8 mouse cellular contexts compared by ENCODE assay signal in genomic region chr9:66305121-66306112, GRCm38 (mm10). TPM values are rescaled to one million over a fixed set of nuclear protein-coding genes. Genes with fewer than 3 reads are reported as not detected.
A peak's percentile ranks its signal among the peaks of the same experiment; 100 is the strongest.
DNase-seq lines count a peak whose midpoint lies in the region; ATAC-seq and TF ChIP-seq lines count a peak whose summit lies in the region.

No protein-coding gene starts in this region.

- H3K27ac ChIP-seq in heart, embryonic 15.5 days: 0 out of 2 replicates have a peak overlapping the region, but pooled peaks have one; percentile 5
- no peak overlapping the region for H3K27ac ChIP-seq in liver, embryonic 14.5 days

- peak overlapping the region; percentile 60 for H3K4me2 ChIP-seq in heart, embryonic 15.5 days
- H3K4me2 ChIP-seq in liver, embryonic 14.5 days (ENCODE audit: low read depth): peak overlapping the region; percentile 70

- peak; percentile 76 for DNase-seq in CD4-positive helper T cell, adult 2 months (ENCODE audit: low read depth, low spot score)
- peak; percentile 14 for DNase-seq in adrenal gland, postnatal 14 days
- DNase-seq in kidney, postnatal 36 days: peak; percentile 30 to 34
- no peak for DNase-seq in liver, embryonic 14.5 days (ENCODE audit: low read depth in 3 of 3, low spot score in 3 of 3)
- DNase-seq in ovary, postnatal 14 days (ENCODE audit: low spot score): peak; percentile 10
- no peak for DNase-seq in testis, postnatal 10 days (ENCODE audit: low spot score)

- no peaks in the 10 kb centered on the region for H3K9me3 ChIP-seq in erythroblast, embryonic 14.5 days (ENCODE audit: control insufficient read depth, low read length)
- H3K9me3 ChIP-seq in heart, embryonic 15.5 days (replicated peaks): no peaks in the 10 kb centered on the region
- H3K9me3 ChIP-seq in liver, embryonic 14.5 days (ENCODE audit: control insufficient read depth, low read length): no peaks in the 10 kb centered on the region

- ATAC-seq in heart, embryonic 15.5 days (replicated peaks; ENCODE audit: insufficient number of reproducible peaks, insufficient read depth, low FRiP score, low read depth): no peak
- no peak for ATAC-seq in liver, embryonic 14.5 days (ENCODE audit: insufficient read depth)

- TF ChIP-seq CTCF in liver, embryonic 14.5 days (IDR thresholded peaks at IDR 0.05; ENCODE audit: low read depth): no peak

- H3K36me3 ChIP-seq in erythroblast, embryonic 14.5 days (ENCODE audit: control insufficient read depth): no peaks in the 10 kb centered on the region
- no peaks in the 10 kb centered on the region for H3K36me3 ChIP-seq in heart, embryonic 15.5 days
- H3K36me3 ChIP-seq in liver, embryonic 14.5 days (replicated peaks; ENCODE audit: control insufficient read depth, insufficient read depth, low read depth): no peaks in the 10 kb centered on the region

- peak overlapping the region; percentile 65 for H3K4me3 ChIP-seq in erythroblast, embryonic 14.5 days (replicated peaks)
- H3K4me3 ChIP-seq in heart, embryonic 15.5 days: peak overlapping the region; percentile 47
- peak overlapping the region; percentile 52 to 56 for H3K4me3 ChIP-seq in liver, embryonic 14.5 days (ENCODE audit: insufficient read depth in 1 of 2, low read depth in 2 of 2, low read length in 2 of 2)

- H3K4me1 ChIP-seq in erythroblast, embryonic 14.5 days (ENCODE audit: control insufficient read depth): peaks cover 49% of the 10 kb centered on the region
- H3K4me1 ChIP-seq in heart, embryonic 15.5 days (replicated peaks): 0 out of 2 replicates have a peak, but pooled peaks cover 6% of the 10 kb centered on the region
- peaks cover 5 to 12% of the 10 kb centered on the region in 2 experiments for H3K4me1 ChIP-seq in liver, embryonic 14.5 days (replicated peaks; ENCODE audit: control insufficient read depth in 2 of 2, insufficient read depth in 2 of 2, low read length in 1 of 2)

- H3K27me3 ChIP-seq in erythroblast, embryonic 14.5 days (ENCODE audit: control insufficient read depth): no peaks in the 10 kb centered on the region
- H3K27me3 ChIP-seq in heart, embryonic 15.5 days: no peaks in the 10 kb centered on the region
- H3K27me3 ChIP-seq in liver, embryonic 14.5 days (ENCODE audit: control insufficient read depth, insufficient read depth, low read length): no peaks in the 10 kb centered on the region; the same call in 1 of the 2 replicates

- 35% methylated on average over 25 of the region's 25 CpGs for WGBS in heart, embryonic 15.5 days
- 37% methylated on average over 25 of the region's 25 CpGs for WGBS in liver, embryonic 14.5 days (ENCODE audit: insufficient replicate concordance)

- peak overlapping the region; percentile 11; the same call in 1 of the 2 replicates for H3K9ac ChIP-seq in heart, embryonic 15.5 days
- peak overlapping the region; percentile 52 for H3K9ac ChIP-seq in liver, embryonic 14.5 days (replicated peaks)

- no peak for TF ChIP-seq EP300 in liver, embryonic 14.5 days (IDR thresholded peaks at IDR 0.05; ENCODE audit: low read depth)

RNA-seq across cellular contexts. Expression of gene Herc1, which starts 44.8 kb away (rescaled TPM):
- 49.1 and 49.2 TPM in 2 replicates for total RNA-seq in adrenal gland, postnatal 14 days (2021)
- 1.9 and 2.0 TPM in 2 replicates for polyA plus RNA-seq in erythroblast, embryonic 14.5 days (2012)
- 15.0 and 16.7 TPM in 2 replicates for polyA plus RNA-seq in heart, embryonic 15.5 days (2015; fragmentation: Nextera tagmentation; extraction: Ambion mirVana)
- polyA plus RNA-seq in liver, embryonic 14.5 days (2012; rRNA removed): 18.8 and 23.9 TPM in 2 replicates
- polyA plus RNA-seq in liver, embryonic 14.5 days (2014; fragmentation: Nextera tagmentation; extraction: Ambion mirVana): 25.0 and 25.7 TPM in 2 replicates

Comparison
In these comparisons a context has a peak if more than half of its experiments do, and no peak if none do; other contexts are left out.
1. DNase-seq: peak in CD4-positive helper T cell, adult 2 months (single experiment), adrenal gland, postnatal 14 days (single experiment), kidney, postnatal 36 days (2 of 2) and ovary, postnatal 14 days (single experiment); none in liver, embryonic 14.5 days (0 of 3) and testis, postnatal 10 days (single experiment).
2. Peak in every context shown above with its lines, with median percentiles within 50 percentile points of each other: H3K4me3 ChIP-seq.